Mouse (Mus musculus) embryonic fibroblast, embryonic 13.5 days (primary cell): Measurements from ENCODE around the gene Mrto4. TPM values are rescaled to one million over a fixed set of nuclear protein-coding genes. Genes with fewer than 3 reads are reported as not detected.
A peak's percentile ranks its signal among the peaks of the same experiment; 100 is the strongest.

Experiments
- H3K27ac ChIP-seq: 2 replicates; pipeline ENCODE4 v1.5.1; 2012; ENCODE audit warnings: low read length, control low read depth, inconsistent platforms; ENCODE audit not compliant: insufficient read depth
- H3K4me1 ChIP-seq: 2 replicates; pipeline ENCODE4 v1.6.1; 2011; ENCODE audit warnings: low read length; ENCODE audit not compliant: control insufficient read depth, insufficient read depth
- H3K4me3 ChIP-seq: 2 replicates; pipeline ENCODE4 v1.5.1; 2011; ENCODE audit warnings: mild to moderate bottlenecking, control low read depth, low read length; ENCODE audit not compliant: insufficient read depth
- CTCF ChIP-seq: IDR thresholded peaks from 2 replicates; pipeline ENCODE4 v1.5.1; 2011; ENCODE audit warnings: mild to moderate bottlenecking, control low read depth, low read length, moderate library complexity, borderline replicate concordance; ENCODE audit not compliant: insufficient read depth
- POLR2A ChIP-seq: IDR thresholded peaks from 2 replicates; pipeline ENCODE4 v1.6.1; 2011; ENCODE audit warnings: low read depth, mild to moderate bottlenecking, control low read depth, low read length, moderate library complexity
- polyA plus RNA-seq: library from polyadenylated mRNA; stranded (reverse); fragments of >200 nt; gene quantifications from 2 replicates; pipeline ENCODE4 v1.2.4, GENCODE M21; 2011; ENCODE audit warnings: low read depth; ENCODE audit not compliant: missing spikeins, insufficient read length

The Mrto4 gene
- polyA plus RNA-seq, 1 experiment, result 50.6 TPM

DNA sequence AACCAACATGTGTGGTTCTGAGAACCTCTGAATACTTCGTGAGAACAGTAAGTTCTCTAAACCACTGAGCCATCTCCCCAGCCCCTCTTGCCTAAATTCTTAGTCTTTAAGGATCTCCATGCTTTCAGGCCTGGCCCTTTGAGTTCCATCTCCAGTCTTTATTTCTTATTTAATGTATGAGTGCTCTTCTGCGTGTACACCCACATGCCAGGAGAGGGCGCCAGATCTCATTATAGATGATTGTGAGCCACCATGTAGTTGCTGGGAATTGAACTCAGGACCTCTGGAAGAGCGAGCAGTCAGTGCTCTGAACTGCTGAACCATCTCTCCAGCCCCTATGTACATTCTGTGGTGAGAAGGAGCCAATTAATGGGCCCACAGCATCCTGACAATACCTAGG, 39.7 kb downstream of the Mrto4 start:
- Histone ChIP-seq H3K27ac (no peak overlapping the region), H3K4me1 (no peaks in the 10 kb centered on the region), H3K4me3 (no peak overlapping the region)
- no peak for TF ChIP-seq POLR2A
- TF ChIP-seq CTCF, result no peak

DNA sequence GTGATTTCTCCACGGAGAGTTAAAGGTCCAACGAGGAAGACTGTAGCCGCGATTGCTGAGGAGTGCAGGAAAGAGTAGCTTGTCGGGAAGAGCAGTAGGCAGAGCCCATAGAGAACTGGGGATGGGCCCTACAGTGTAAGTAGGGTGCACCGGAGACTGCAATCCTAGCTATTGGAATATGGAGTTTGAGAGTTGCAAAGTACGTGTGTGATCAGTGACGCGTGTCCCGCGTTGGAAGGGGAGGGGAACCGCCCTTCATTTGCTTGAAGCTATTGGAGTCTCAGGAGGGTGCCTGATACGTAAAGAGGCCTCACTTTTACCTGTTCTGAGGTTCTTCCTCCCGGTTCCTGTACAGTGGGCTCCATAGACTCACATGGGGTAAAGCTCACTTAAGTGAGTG, 40.7 kb downstream of the Mrto4 start:
- Histone ChIP-seq H3K4me3 (peak overlapping the region; percentile 57), H3K27ac (no peak overlapping the region), H3K4me1 (no peaks in the 10 kb centered on the region)
- TF ChIP-seq POLR2A (no peak), CTCF (no peak)

GRCm38 (mm10) chr4:139310899-139311701, 41.3 kb downstream of the Mrto4 start:
- H3K27ac ChIP-seq, result no peak overlapping the region
- no peaks in the 10 kb centered on the region for H3K4me1 ChIP-seq
- no peak for TF ChIP-seq CTCF
- no peak for TF ChIP-seq POLR2A
- H3K4me3 ChIP-seq, result peak overlapping the region; percentile 57

GRCm38 (mm10) chr4:139310171-139310898, 42.0 kb downstream of the Mrto4 start, which contains the start of the genes Pqlc2 and Akr7a5:
Gene Pqlc2, minus strand, starts transcription at chr4:139310708.
Gene Akr7a5, plus strand, starts transcription at chr4:139310744.
- TF ChIP-seq POLR2A, result peak; percentile 99
- TF ChIP-seq CTCF, result no peak
- Histone ChIP-seq H3K4me1 (no peaks in the 10 kb centered on the region), H3K4me3 (peak within 1 kb of the TSS; percentile 57), H3K27ac (no peak within 1 kb of the TSS)

DNA sequence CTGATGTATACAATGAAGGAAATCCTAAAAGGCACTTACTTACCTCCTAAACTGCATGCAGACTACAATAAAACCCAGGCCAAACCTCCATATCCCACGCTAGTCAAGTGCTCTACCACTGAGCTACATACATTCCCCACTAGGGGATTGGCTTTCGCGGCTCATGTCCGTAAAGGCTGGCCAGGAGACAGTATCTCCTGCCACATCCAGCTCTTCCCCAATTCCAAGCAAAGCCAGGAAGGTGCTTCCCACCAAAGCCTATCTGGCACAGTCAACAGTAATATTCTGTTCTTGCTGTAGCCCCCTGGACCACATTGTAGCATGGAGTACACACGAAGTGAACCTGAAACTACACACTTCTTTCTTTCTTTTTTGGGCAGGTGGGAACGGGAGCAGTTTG, 42.7 kb downstream of the Mrto4 start:
- Histone ChIP-seq H3K4me1 (no peaks in the 10 kb centered on the region), H3K27ac (no peak overlapping the region), H3K4me3 (peak overlapping the region; percentile 57)
- TF ChIP-seq CTCF (no peak), POLR2A (no peak)

- H3K27ac ChIP-seq, result no peak overlapping the region
- TF ChIP-seq POLR2A (no peak), CTCF (no peak)
- H3K4me3 ChIP-seq, result no peak overlapping the region
- no peaks in the 10 kb centered on the region for H3K4me1 ChIP-seq
These were observed 44.5 kb downstream of the Mrto4 start for GRCm38 (mm10) chr4:139307916-139308315.

DNA sequence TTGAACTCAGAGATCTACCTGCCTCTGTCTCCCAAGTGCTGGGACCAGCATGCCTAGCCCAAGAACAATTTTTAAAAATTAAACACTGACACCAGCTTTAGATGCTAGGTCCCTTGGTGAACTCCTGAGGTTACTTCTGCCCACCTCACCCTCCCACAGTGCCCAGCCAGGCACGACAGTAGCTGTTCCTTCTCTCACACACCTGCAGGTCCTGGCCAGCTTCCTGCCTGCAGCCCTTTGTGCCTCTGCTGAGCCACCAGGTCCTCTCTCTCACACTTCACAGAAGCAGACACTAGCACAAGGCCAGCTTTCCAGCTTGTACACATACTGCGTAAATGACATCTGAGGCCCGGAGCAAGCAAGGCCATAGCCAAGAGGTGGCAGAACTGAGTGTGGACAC, 46.9 kb downstream of the Mrto4 start:
- Histone ChIP-seq H3K4me1 (no peaks in the 10 kb centered on the region), H3K27ac (no peak overlapping the region), H3K4me3 (no peak overlapping the region)
- TF ChIP-seq POLR2A (no peak), CTCF (no peak)

GRCm38 (mm10) chr4:139302241-139302640, 50.1 kb downstream of the Mrto4 start:
- no peaks in the 10 kb centered on the region for H3K4me1 ChIP-seq
- no peak overlapping the region for H3K27ac ChIP-seq
- no peak overlapping the region for H3K4me3 ChIP-seq
- TF ChIP-seq POLR2A, result no peak
- TF ChIP-seq CTCF, result no peak

DNA sequence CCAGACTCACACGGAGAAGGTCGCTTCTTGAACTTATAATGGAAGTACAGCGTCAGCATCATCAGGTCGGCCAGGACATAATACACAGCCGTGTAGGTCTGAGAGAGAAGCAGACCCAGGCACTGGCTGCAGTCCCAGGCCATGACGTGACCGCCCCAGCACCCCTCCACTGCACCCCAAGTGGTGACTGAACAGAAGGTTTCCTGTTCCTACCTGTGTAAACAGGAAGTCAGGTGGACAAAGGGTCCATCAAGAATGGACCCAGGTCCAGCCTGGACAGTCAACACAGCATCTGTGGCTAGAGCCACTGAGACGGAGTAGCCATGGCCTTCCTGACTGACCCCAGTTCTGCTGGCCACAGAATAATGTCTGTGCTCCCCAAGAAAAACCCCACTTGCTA, 50.6 kb downstream of the Mrto4 start:
- H3K27ac ChIP-seq, result no peak overlapping the region
- H3K4me1 ChIP-seq, result no peaks in the 10 kb centered on the region
- no peak for TF ChIP-seq CTCF
- no peak overlapping the region for H3K4me3 ChIP-seq
